Mouse (Mus musculus) bone marrow, adult 2 months (tissue): ENCODE measurements at regions not wholly inside any gene's neighbourhood (a gene's known extent, or its start where the extent isn't known, plus 50 kb on each side); places are given as distances from the start of the nearest gene placed in this dataset.

Experiments used
- CTCF ChIP-seq: fragments of 200-500 bp; IDR thresholded peaks from 2 replicates; pipeline ENCODE4 v1.5.1; 2011; ENCODE audit warnings: low read length, control low read depth; ENCODE audit not compliant: control insufficient read depth, insufficient read depth
- POLR2A ChIP-seq: fragments of 200-500 bp; IDR thresholded peaks from 2 replicates; pipeline ENCODE4 v1.6.1; 2011; ENCODE audit warnings: low read depth, mild to moderate bottlenecking, control low read depth, low read length, borderline replicate concordance; ENCODE audit not compliant: control insufficient read depth

- TF ChIP-seq CTCF (no peak), POLR2A (no peak)
Observed at GRCm38 (mm10) chr15:32020323-32021008, 156.6 kb upstream of the Tas2r119 start.
